Mouse (Mus musculus): ENCODE data around the gene Mrps18b.

- no peak for TF ChIP-seq POLR2A (IDR thresholded peaks at IDR 0.05; ENCODE audit: insufficient read depth, low read length)
- TF ChIP-seq CTCF (IDR thresholded peaks at IDR 0.05; ENCODE audit: low read depth, low read length), result peak; percentile 78
- 0 out of 2 replicates have a peak, but pooled peaks have one; percentile 62 for TF ChIP-seq EP300 (IDR thresholded peaks at IDR 0.05; ENCODE audit: insufficient read depth, low read depth, low read length)
Observed at GRCm38 (mm10) chr17:35879245-35880057, 36.7 kb downstream of the Mrps18b start, which contains the start of gene Dhx16.
